Mouse (Mus musculus) kidney, embryonic 16.5 days (tissue): ENCODE results near the gene 6030445D17Rik. TPM values are rescaled to one million over a fixed set of nuclear protein-coding genes. Genes with fewer than 3 reads are reported as not detected.

Source experiments
- ATAC-seq: fragments of 200-750 bp; cut with Nextera tagmentation; 2 replicates; pipeline ENCODE4 v1.8.0; 2017; ENCODE audit warnings: moderate TSS enrichment; ENCODE audit not compliant: low FRiP score, low TSS enrichment
- H3K27ac ChIP-seq: fragments of 300-500 bp; sonication (generic); 2 replicates; pipeline ENCODE4 v1.5.1; 2014; ENCODE audit warnings: low read length
- H3K27me3 ChIP-seq: fragments of 300-500 bp; sonication (generic); 2 replicates; pipeline ENCODE4 v1.6.1; 2014; ENCODE audit warnings: low read length, control low read depth, mixed read lengths; ENCODE audit not compliant: insufficient read depth
- H3K36me3 ChIP-seq: fragments of 300-500 bp; sonication (generic); 2 replicates; pipeline ENCODE4 v1.6.1; 2014; ENCODE audit warnings: low read length, control low read depth, mixed read lengths; ENCODE audit not compliant: insufficient read depth
- H3K4me1 ChIP-seq: fragments of 300-500 bp; sonication (generic); 2 replicates; pipeline ENCODE4 v1.6.1; 2014; ENCODE audit warnings: low read length, control low read depth, mixed read lengths; ENCODE audit not compliant: insufficient read depth
- H3K4me2 ChIP-seq: fragments of 300-500 bp; sonication (generic); replicated peaks from 2 replicates; pipeline ENCODE4 v1.6.1; 2014; ENCODE audit warnings: low read depth, low read length
- H3K4me3 ChIP-seq: fragments of 300-500 bp; sonication (generic); 2 replicates; pipeline ENCODE4 v1.5.1; 2014; ENCODE audit warnings: mild to moderate bottlenecking, low read length
- H3K9ac ChIP-seq: fragments of 300-500 bp; sonication (generic); replicated peaks from 2 replicates; pipeline ENCODE4 v1.6.1; 2014; ENCODE audit warnings: low read length
- H3K9me3 ChIP-seq: fragments of 300-500 bp; sonication (generic); 2 replicates; pipeline ENCODE4 v1.6.1; 2016; ENCODE audit warnings: low read length, control low read depth
- WGBS: fragments of 180-500 bp; shearing (Covaris S2); extraction: QIAGEN DNeasy Blood & Tissue Kit; methylation state at CpG from one replicate; pipeline ENCODE4 v1.1.7; 2014; 5-methylcytosine and 5-hydroxymethylcytosine counted together
- polyA plus RNA-seq: library from polyadenylated mRNA; unstranded; fragments of >200 nt; fragmentation: Nextera tagmentation; extraction: Ambion mirVana; gene quantifications from 2 replicates; pipeline ENCODE4 v1.2.1, GENCODE M21; 2015

Gene 6030445D17Rik
- polyA plus RNA-seq, 1 experiment from 2014 or later: 0.35 TPM

- Histone ChIP-seq H3K27me3 (no peaks in the 10 kb centered on the region; the same call in 1 of the 2 replicates), H3K4me2 (no peak overlapping the region), H3K36me3 (no peaks in the 10 kb centered on the region), H3K4me1 (peaks cover 5% of the 10 kb centered on the region; the same call in 1 of the 2 replicates), H3K27ac (no peak overlapping the region), H3K9me3 (no peaks in the 10 kb centered on the region), H3K9ac (no peak overlapping the region), H3K4me3 (no peak overlapping the region)
- no peak for ATAC-seq
- 87% methylated on average over 6 of the region's 6 CpGs for WGBS
Measured at GRCm38 (mm10) chr4:136456516-136457218, 5.4 kb upstream of the 6030445D17Rik start.

- peaks cover under 1% of the 10 kb centered on the region; the same call in 1 of the 2 replicates for H3K27me3 ChIP-seq
- no peaks in the 10 kb centered on the region for H3K36me3 ChIP-seq
- H3K9me3 ChIP-seq: no peaks in the 10 kb centered on the region
- no peak for ATAC-seq
- H3K27ac ChIP-seq: no peak overlapping the region
- peaks cover 11% of the 10 kb centered on the region for H3K4me1 ChIP-seq
- WGBS: 76% methylated on average over 7 of the region's 7 CpGs
- no peak overlapping the region for H3K9ac ChIP-seq
- no peak overlapping the region for H3K4me3 ChIP-seq
- no peak overlapping the region for H3K4me2 ChIP-seq
Measured at GRCm38 (mm10) chr4:136458276-136458675, 3.8 kb upstream of the 6030445D17Rik start.

- H3K27me3 ChIP-seq: peaks cover 5% of the 10 kb centered on the region; the same call in 1 of the 2 replicates
- no peak overlapping the region for H3K9ac ChIP-seq
- WGBS: 81% methylated on average over 12 of the region's 12 CpGs
- peaks cover 19% of the 10 kb centered on the region for H3K4me1 ChIP-seq
- H3K27ac ChIP-seq: no peak overlapping the region
- no peak for ATAC-seq
- no peak overlapping the region for H3K4me3 ChIP-seq
- H3K9me3 ChIP-seq: no peaks in the 10 kb centered on the region
- no peak overlapping the region for H3K4me2 ChIP-seq
- no peaks in the 10 kb centered on the region for H3K36me3 ChIP-seq
Measured at GRCm38 (mm10) chr4:136459210-136459609, 2.8 kb upstream of the 6030445D17Rik start.

- Histone ChIP-seq H3K36me3 (no peaks in the 10 kb centered on the region), H3K27ac (no peak overlapping the region), H3K9me3 (no peaks in the 10 kb centered on the region), H3K4me3 (no peak overlapping the region), H3K4me2 (no peak overlapping the region), H3K27me3 (peaks cover 5% of the 10 kb centered on the region; the same call in 1 of the 2 replicates), H3K9ac (no peak overlapping the region), H3K4me1 (peaks cover 27% of the 10 kb centered on the region)
- no peak for ATAC-seq
- 52% methylated on average over 4 of the region's 4 CpGs for WGBS
Measured at GRCm38 (mm10) chr4:136461206-136461605, 844 bp upstream of the 6030445D17Rik start.

- Histone ChIP-seq H3K27ac (0 out of 2 replicates have a peak overlapping the region, but pooled peaks have one; percentile 3), H3K27me3 (peaks cover 5% of the 10 kb centered on the region; the same call in 1 of the 2 replicates), H3K9me3 (no peaks in the 10 kb centered on the region), H3K4me2 (peak overlapping the region; percentile 90), H3K9ac (no peak overlapping the region), H3K4me3 (peak overlapping the region; percentile 61), H3K36me3 (no peaks in the 10 kb centered on the region), H3K4me1 (peaks cover 30% of the 10 kb centered on the region)
- 19% methylated on average over 6 of the region's 6 CpGs for WGBS
- peak; percentile 3; the same call in 1 of the 2 replicates for ATAC-seq
Measured at GRCm38 (mm10) chr4:136461761-136462085, 327 bp upstream of the 6030445D17Rik start.

GRCm38 (mm10) chr4:136462839-136463178 is 759 bp downstream of the 6030445D17Rik start:
- H3K27me3 ChIP-seq: peaks cover 5% of the 10 kb centered on the region; the same call in 1 of the 2 replicates
- H3K4me2 ChIP-seq: peak overlapping the region; percentile 90
- H3K9ac ChIP-seq: peak overlapping the region; percentile 79
- 2% methylated on average over 8 of the region's 8 CpGs for WGBS
- no peaks in the 10 kb centered on the region for H3K9me3 ChIP-seq
- H3K27ac ChIP-seq: peak overlapping the region; percentile 84; the same call in 1 of the 2 replicates
- peaks cover 30% of the 10 kb centered on the region for H3K4me1 ChIP-seq
- peak overlapping the region; percentile 61 for H3K4me3 ChIP-seq
- ATAC-seq: peak; percentile 37; the same call in 1 of the 2 replicates
- H3K36me3 ChIP-seq: no peaks in the 10 kb centered on the region

- H3K4me3 ChIP-seq: peak overlapping the region; percentile 61
- 20% methylated on average over 9 of the region's 9 CpGs for WGBS
- 0 out of 2 replicates have a peak overlapping the region, but pooled peaks have one; percentile 79 for H3K9ac ChIP-seq
- H3K4me1 ChIP-seq: peaks cover 30% of the 10 kb centered on the region
- peak overlapping the region; percentile 90 for H3K4me2 ChIP-seq
- H3K27me3 ChIP-seq: peaks cover 5% of the 10 kb centered on the region; the same call in 1 of the 2 replicates
- H3K27ac ChIP-seq: no peak overlapping the region
- H3K36me3 ChIP-seq: no peaks in the 10 kb centered on the region
- no peak for ATAC-seq
- H3K9me3 ChIP-seq: no peaks in the 10 kb centered on the region
Measured at GRCm38 (mm10) chr4:136463436-136463835, 1.4 kb downstream of the 6030445D17Rik start.

GRCm38 (mm10) chr4:136466226-136466625 is 4.2 kb downstream of the 6030445D17Rik start:
- WGBS: 48% methylated on average over 4 of the region's 4 CpGs
- Histone ChIP-seq H3K9me3 (no peaks in the 10 kb centered on the region), H3K9ac (no peak overlapping the region), H3K4me2 (no peak overlapping the region), H3K27me3 (peaks cover 5% of the 10 kb centered on the region; the same call in 1 of the 2 replicates), H3K36me3 (no peaks in the 10 kb centered on the region), H3K4me3 (no peak overlapping the region), H3K27ac (peak overlapping the region; percentile 64), H3K4me1 (peaks cover 43% of the 10 kb centered on the region)
- ATAC-seq: no peak

- Histone ChIP-seq H3K4me3 (peak overlapping the region; percentile 68; the same call in 1 of the 2 replicates), H3K4me1 (peaks cover 50% of the 10 kb centered on the region), H3K4me2 (peak overlapping the region; percentile 73), H3K36me3 (no peaks in the 10 kb centered on the region), H3K9me3 (no peaks in the 10 kb centered on the region), H3K27ac (peak overlapping the region; percentile 95; the same call in 1 of the 2 replicates), H3K9ac (no peak overlapping the region), H3K27me3 (no peaks in the 10 kb centered on the region)
- ATAC-seq: peak; percentile 10; the same call in 1 of the 2 replicates
- WGBS: 73% methylated on average over 14 of the region's 14 CpGs
Measured at GRCm38 (mm10) chr4:136468553-136469327, 6.7 kb downstream of the 6030445D17Rik start.
